20 mouse cellular contexts compared by ENCODE assay signal in genomic region chr6:91379266-91379665, GRCm38 (mm10). TPM values are rescaled to one million over a fixed set of nuclear protein-coding genes. Genes with fewer than 3 reads are reported as not detected.
A peak's percentile ranks its signal among the peaks of the same experiment; 100 is the strongest.
DNase-seq lines count a peak whose midpoint lies in the region; ATAC-seq and TF ChIP-seq lines count a peak whose summit lies in the region.
"Had no signal": no experiment of that assay in that cellular context is flagged by ENCODE, and none has a peak within 500 bp of the region (broad histone marks: within the 10 kb centered on the region; RNA-seq: fewer than 3 reads in every experiment).

No protein-coding gene starts in this region.

- H3K4me1 ChIP-seq in forebrain, embryonic 12.5 days: peaks cover 6% of the 10 kb centered on the region; the same call in 1 of the 2 replicates
- 0 out of 2 replicates have a peak, but pooled peaks cover 3% of the 10 kb centered on the region for H3K4me1 ChIP-seq in forebrain, embryonic 10.5 days
- 0 out of 2 replicates have a peak, but pooled peaks cover 4% of the 10 kb centered on the region for H3K4me1 ChIP-seq in kidney, embryonic 16.5 days (ENCODE audit: insufficient read depth, low read length)
- no peaks in the 10 kb centered on the region for H3K4me1 ChIP-seq in midbrain, embryonic 16.5 days (ENCODE audit: control insufficient read depth, insufficient read depth, low read length)
- no peaks in the 10 kb centered on the region for H3K4me1 ChIP-seq in midbrain, embryonic 10.5 days
- no peaks in the 10 kb centered on the region for H3K4me1 ChIP-seq in midbrain, postnatal 0 days (ENCODE audit: insufficient read depth, low read length)
- H3K4me1 ChIP-seq: embryonic facial prominence, embryonic 13.5 days had no signal

- TF ChIP-seq CTCF in midbrain, postnatal 0 days (IDR thresholded peaks at IDR 0.05): no peak

- no peak for DNase-seq in forebrain, embryonic 10.5 days (ENCODE audit: extremely low spot score, low spot score)
- DNase-seq in kidney, postnatal 10 days: no peak
- DNase-seq in midbrain, embryonic 10.5 days (ENCODE audit: low spot score): no peak
- peak; percentile 48 for DNase-seq in midbrain, postnatal 0 days (ENCODE audit: low spot score)
- DNase-seq in heart, postnatal 14 days: no peak
- DNase-seq: adrenal gland, postnatal 14 days; cerebellum, adult 11 months; cerebellum, postnatal 14 days; gastrocnemius, postnatal 36 days; kidney, adult 9 months; lung, adult 18-20 months; right cerebral cortex, postnatal 4 days had no signal

- no peak overlapping the region for H3K9ac ChIP-seq in forebrain, embryonic 12.5 days
- no peak overlapping the region for H3K9ac ChIP-seq in kidney, embryonic 16.5 days (replicated peaks; ENCODE audit: low read length)
- H3K9ac ChIP-seq in midbrain, embryonic 16.5 days (ENCODE audit: low read depth, low read length): no peak overlapping the region
- no peak overlapping the region for H3K9ac ChIP-seq in midbrain, postnatal 0 days (replicated peaks; ENCODE audit: low read length, poor library complexity, severe bottlenecking)
- H3K9ac ChIP-seq: embryonic facial prominence, embryonic 13.5 days had no signal

- peaks cover 24% of the 10 kb centered on the region for H3K36me3 ChIP-seq in forebrain, embryonic 12.5 days (replicated peaks)
- peaks cover 52% of the 10 kb centered on the region for H3K36me3 ChIP-seq in forebrain, embryonic 10.5 days (replicated peaks)
- H3K36me3 ChIP-seq in kidney, embryonic 16.5 days (ENCODE audit: insufficient read depth, low read length): no peaks in the 10 kb centered on the region
- no peaks in the 10 kb centered on the region for H3K36me3 ChIP-seq in midbrain, embryonic 16.5 days (ENCODE audit: control insufficient read depth, insufficient read depth, low read length)
- H3K36me3 ChIP-seq in midbrain, embryonic 10.5 days: peaks cover 74% of the 10 kb centered on the region
- no peaks in the 10 kb centered on the region for H3K36me3 ChIP-seq in midbrain, postnatal 0 days (ENCODE audit: insufficient read depth, low read length)
- H3K36me3 ChIP-seq: embryonic facial prominence, embryonic 13.5 days had no signal

- no peak overlapping the region for H3K4me2 ChIP-seq in forebrain, embryonic 12.5 days
- no peak overlapping the region for H3K4me2 ChIP-seq in kidney, embryonic 16.5 days (replicated peaks; ENCODE audit: low read depth, low read length)
- no peak overlapping the region for H3K4me2 ChIP-seq in midbrain, embryonic 16.5 days (ENCODE audit: low read length)
- no peak overlapping the region for H3K4me2 ChIP-seq in midbrain, postnatal 0 days (ENCODE audit: low read depth, low read length, poor library complexity, severe bottlenecking)
- H3K4me2 ChIP-seq: embryonic facial prominence, embryonic 13.5 days; liver, embryonic 11.5 days had no signal

- no peak for ATAC-seq in forebrain, embryonic 12.5 days (ENCODE audit: low FRiP score)
- ATAC-seq in kidney, embryonic 16.5 days (ENCODE audit: low FRiP score, low TSS enrichment): peak; percentile 51; the same call in 1 of the 2 replicates
- ATAC-seq in midbrain, embryonic 16.5 days: no peak
- ATAC-seq in midbrain, postnatal 0 days (ENCODE audit: low FRiP score): no peak

- intact Hi-C loops in heart, postnatal 14 days (cut with DNase I): no loop called here

- H3K27me3 ChIP-seq in forebrain, embryonic 12.5 days: no peaks in the 10 kb centered on the region
- H3K27me3 ChIP-seq in forebrain, embryonic 10.5 days (ENCODE audit: poor library complexity, severe bottlenecking): no peaks in the 10 kb centered on the region
- no peaks in the 10 kb centered on the region for H3K27me3 ChIP-seq in kidney, embryonic 16.5 days (ENCODE audit: insufficient read depth, low read length)
- no peaks in the 10 kb centered on the region for H3K27me3 ChIP-seq in midbrain, embryonic 16.5 days (ENCODE audit: control insufficient read depth, insufficient read depth, low read depth, low read length)
- H3K27me3 ChIP-seq in midbrain, embryonic 10.5 days (ENCODE audit: low read depth, poor library complexity, severe bottlenecking): no peaks in the 10 kb centered on the region
- no peaks in the 10 kb centered on the region for H3K27me3 ChIP-seq in midbrain, postnatal 0 days (ENCODE audit: insufficient read depth, low read length)

- 72% methylated on average over 3 of the region's 3 CpGs for WGBS in forebrain, embryonic 12.5 days
- WGBS in forebrain, embryonic 10.5 days: 74% methylated on average over 3 of the region's 3 CpGs
- 22% methylated on average over 3 of the region's 3 CpGs for WGBS in kidney, embryonic 16.5 days
- WGBS in midbrain, embryonic 16.5 days: 61% methylated on average over 3 of the region's 3 CpGs
- WGBS in midbrain, embryonic 10.5 days: 78% methylated on average over 3 of the region's 3 CpGs
- WGBS in midbrain, postnatal 0 days: 62% methylated on average over 3 of the region's 3 CpGs

- peak overlapping the region; percentile 46; the same call in 1 of the 2 replicates for H3K27ac ChIP-seq in forebrain, embryonic 12.5 days
- no peak overlapping the region for H3K27ac ChIP-seq in forebrain, embryonic 10.5 days
- no peak overlapping the region for H3K27ac ChIP-seq in kidney, embryonic 16.5 days (ENCODE audit: low read length)
- H3K27ac ChIP-seq in midbrain, embryonic 16.5 days (ENCODE audit: low read length): 0 out of 2 replicates have a peak overlapping the region, but pooled peaks have one; percentile 23
- no peak overlapping the region for H3K27ac ChIP-seq in midbrain, embryonic 10.5 days (replicated peaks)
- no peak overlapping the region for H3K27ac ChIP-seq in midbrain, postnatal 0 days (ENCODE audit: low read depth, low read length)
- H3K27ac ChIP-seq: embryonic facial prominence, embryonic 13.5 days; left cerebral cortex, adult 2 months; stomach, postnatal 0 days had no signal

- no peak overlapping the region for H3K4me3 ChIP-seq in forebrain, embryonic 12.5 days (replicated peaks)
- H3K4me3 ChIP-seq in forebrain, embryonic 10.5 days: no peak overlapping the region
- H3K4me3 ChIP-seq in kidney, embryonic 16.5 days (ENCODE audit: low read length): no peak overlapping the region
- no peak overlapping the region for H3K4me3 ChIP-seq in midbrain, embryonic 16.5 days (ENCODE audit: low read depth, low read length)
- no peak overlapping the region for H3K4me3 ChIP-seq in midbrain, embryonic 10.5 days
- no peak overlapping the region for H3K4me3 ChIP-seq in midbrain, postnatal 0 days (ENCODE audit: low read depth, low read length)
- H3K4me3 ChIP-seq: embryonic facial prominence, embryonic 13.5 days; left cerebral cortex, adult 2 months; megakaryocyte, embryonic 14.5 days had no signal

- H3K9me3 ChIP-seq in forebrain, embryonic 12.5 days: no peaks in the 10 kb centered on the region
- no peaks in the 10 kb centered on the region for H3K9me3 ChIP-seq in forebrain, embryonic 10.5 days
- no peaks in the 10 kb centered on the region for H3K9me3 ChIP-seq in kidney, embryonic 16.5 days (ENCODE audit: low read length)
- no peaks in the 10 kb centered on the region for H3K9me3 ChIP-seq in midbrain, embryonic 16.5 days (replicated peaks; ENCODE audit: control insufficient read depth, low read length, poor library complexity, severe bottlenecking)
- no peaks in the 10 kb centered on the region for H3K9me3 ChIP-seq in midbrain, embryonic 10.5 days (replicated peaks)
- no peaks in the 10 kb centered on the region for H3K9me3 ChIP-seq in midbrain, postnatal 0 days (ENCODE audit: low read length)
- H3K9me3 ChIP-seq: embryonic facial prominence, embryonic 13.5 days; megakaryocyte, embryonic 14.5 days had no signal

RNA-seq across cellular contexts. Expression of gene Wnt7a, which starts 31.9 kb away (rescaled TPM):
- polyA plus RNA-seq in forebrain, embryonic 12.5 days (2016; fragmentation: Nextera tagmentation; extraction: Ambion mirVana): 16.0 and 22.0 TPM in 2 replicates
- 10.9 and 11.0 TPM in 2 replicates for polyA plus RNA-seq in forebrain, embryonic 10.5 days (2016; fragmentation: Nextera tagmentation; extraction: Ambion mirVana)
- 0.14 and 0.44 TPM in 2 replicates for polyA plus RNA-seq in kidney, embryonic 16.5 days (2015; fragmentation: Nextera tagmentation; extraction: Ambion mirVana)
- 8.4 and 10.8 TPM in 2 replicates for polyA plus RNA-seq in midbrain, embryonic 16.5 days (2015; fragmentation: Nextera tagmentation; extraction: Ambion mirVana)
- 14.4 and 16.8 TPM in 2 replicates for polyA plus RNA-seq in midbrain, embryonic 10.5 days (2016; fragmentation: Nextera tagmentation; extraction: Ambion mirVana)
- total RNA-seq in midbrain, postnatal 0 days (2014; rRNA removed): 12.9 TPM in 2 replicates
- 6.4 and 8.5 TPM in 2 replicates for polyA plus RNA-seq in midbrain, postnatal 0 days (2015; fragmentation: Nextera tagmentation; extraction: Ambion mirVana)
- total RNA-seq in heart, postnatal 14 days (2021): under 1 TPM in 1 of 2 experiments, not detected in 1; 0.07 TPM
- total RNA-seq: adrenal gland, postnatal 14 days; gastrocnemius, postnatal 36 days had no signal
- polyA plus RNA-seq: stomach, postnatal 0 days had no signal

Comparison
In these comparisons a context has a peak if more than half of its experiments do, and no peak if none do; other contexts are left out.
1. H3K27ac ChIP-seq: peak in forebrain, embryonic 12.5 days (single experiment) and midbrain, embryonic 16.5 days (single experiment); none in forebrain, embryonic 10.5 days (single experiment), kidney, embryonic 16.5 days (single experiment), midbrain, embryonic 10.5 days (single experiment) and midbrain, postnatal 0 days (single experiment).